Mouse (Mus musculus) adrenal gland, postnatal 36 days (tissue): Measurements from ENCODE around the gene Ift22. TPM values are rescaled to one million over a fixed set of nuclear protein-coding genes. Genes with fewer than 3 reads are reported as not detected.
A peak's percentile ranks its signal among the peaks of the same experiment; 100 is the strongest.

Source experiments
- DNase-seq, 2 experiments: peaks; one replicate each; pipeline ENCODE4 v3.0.0; 2021; ENCODE audit warnings: mixed read lengths in 1 of 2
- long read RNA-seq, 2 experiments: library from polyadenylated mRNA; stranded (forward); transcript quantifications; one replicate each; pipeline ENCODE4 v2.0.0; 2021; ENCODE audit warnings: borderline sequencing depth in 2 of 2
- total RNA-seq, 2 experiments: library from RNA; stranded (reverse); gene quantifications; 2 replicates each; pipeline ENCODE4 v1.2.3; 2021

Ift22 gene
- total RNA-seq = 10 to 100 TPM; 31.9 to 39.4 TPM
- long read RNA-seq, experiment 1, transcript Ift22-205 (5 exons, 3,071 nt) = major isoform, 13 of 19 reads
- long read RNA-seq, experiment 1, partial matches to known transcripts = 2 of 19 reads
- long read RNA-seq, experiment 1, other reads (novel, unspliced or antisense) = 4 of 19 reads
- long read RNA-seq, experiment 2, transcript Ift22-205 (5 exons, 3,071 nt) = major isoform, 9 of 15 reads
- long read RNA-seq, experiment 2, partial matches to known transcripts = 0 of 15 reads
- long read RNA-seq, experiment 2, other reads (novel, unspliced or antisense) = 5 of 15 reads

DNA sequence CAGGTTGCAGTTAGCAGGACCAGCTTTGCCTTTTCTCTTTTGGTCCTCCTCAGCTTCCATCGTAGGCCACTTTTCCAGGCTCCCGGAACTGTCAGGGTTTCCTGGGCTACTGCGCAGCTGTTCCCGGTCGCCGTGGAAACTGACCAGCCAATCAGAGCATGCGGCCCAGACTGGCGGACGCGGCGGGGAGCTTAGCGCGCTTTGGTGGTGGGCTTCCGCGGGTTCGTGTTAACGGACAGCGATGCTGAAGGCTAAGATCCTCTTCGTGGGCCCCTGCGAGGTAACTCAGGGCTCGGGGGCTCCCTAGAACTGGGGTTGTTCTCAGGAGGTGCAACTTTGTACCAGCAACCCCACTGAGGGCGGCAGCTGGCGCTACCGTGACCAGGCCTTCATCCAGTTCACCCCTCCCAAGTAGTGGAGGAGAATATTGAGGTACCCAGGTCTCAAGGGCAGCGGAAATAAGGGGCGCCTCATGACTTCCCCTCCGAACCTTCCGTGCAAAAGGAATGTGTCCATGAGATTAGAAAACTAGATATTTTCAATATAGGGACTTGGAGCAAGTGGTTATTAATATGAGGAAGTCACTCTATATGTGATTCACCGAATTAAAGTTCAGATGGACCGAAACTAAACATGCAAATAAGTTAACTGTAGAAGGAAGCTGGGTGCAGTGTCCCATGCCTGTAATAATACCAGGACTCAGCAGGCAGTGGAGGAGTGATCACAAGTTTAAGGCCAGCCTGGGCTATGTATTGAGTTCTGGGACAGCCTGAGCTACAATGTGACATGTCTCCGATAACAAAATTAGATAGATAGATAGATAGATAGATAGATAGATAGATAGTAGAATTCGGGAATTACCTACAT is at the start of gene Ift22:
Gene Ift22 (plus strand): TSS at position 160 of the 867 bp plus-strand sequence.
- DNase-seq = peak; percentile 96

DNA sequence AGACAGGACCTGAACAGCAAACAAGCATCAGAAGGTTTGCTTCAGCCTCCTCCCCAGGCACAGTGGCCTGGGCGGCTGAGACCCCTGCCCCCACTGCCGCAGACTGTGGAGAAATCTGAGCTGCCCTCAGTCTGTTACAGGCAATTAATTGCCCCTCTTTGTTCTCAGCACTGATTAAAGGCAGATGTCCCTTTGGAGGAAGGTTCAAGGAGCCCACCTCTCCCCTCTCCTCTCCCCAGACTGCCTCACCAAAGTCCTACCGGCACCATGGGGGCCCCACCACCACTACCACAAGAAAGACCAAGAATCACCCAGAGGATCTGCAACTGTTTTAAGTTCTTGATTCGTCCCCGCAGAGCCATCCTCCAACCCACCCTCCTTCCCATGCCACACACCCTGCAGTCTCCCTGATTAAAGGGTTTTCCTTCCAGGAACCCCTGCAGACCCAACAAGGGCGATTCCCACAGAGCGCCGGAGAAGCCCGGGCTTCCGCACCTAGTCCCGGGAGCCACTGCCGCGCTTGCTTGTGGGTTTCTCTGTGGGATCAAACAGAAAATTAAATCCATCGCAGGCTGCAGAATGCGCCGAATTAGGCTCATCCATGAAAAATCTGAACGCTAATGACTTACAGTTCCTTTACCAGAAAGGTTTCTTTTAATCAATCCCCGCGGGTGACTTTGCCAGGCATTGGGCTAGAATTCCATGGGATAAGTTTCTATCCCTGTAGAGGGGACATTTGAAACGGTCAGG is 46.6 kb upstream of the Ift22 start:
- no peak for DNase-seq

DNA sequence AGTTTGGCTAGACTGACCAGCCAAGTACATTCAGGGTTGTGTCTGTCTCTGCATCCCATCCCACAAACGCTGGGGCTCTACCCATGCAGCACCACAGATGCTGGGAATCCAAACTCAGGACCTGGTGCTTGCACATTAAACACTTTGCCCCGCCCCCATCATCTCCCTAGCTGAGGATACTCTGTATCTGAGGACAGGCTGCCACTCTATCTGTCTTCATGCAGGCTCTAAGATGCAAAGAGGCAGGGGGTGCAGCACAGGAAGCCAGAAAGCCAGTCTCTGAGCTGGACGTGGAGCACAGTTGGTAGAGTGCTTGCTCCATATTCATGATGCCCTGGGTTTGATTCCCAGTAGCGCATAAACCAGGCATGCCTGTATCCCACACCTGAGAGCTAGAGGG is 45.1 kb upstream of the Ift22 start:
- DNase-seq = no peak

DNA sequence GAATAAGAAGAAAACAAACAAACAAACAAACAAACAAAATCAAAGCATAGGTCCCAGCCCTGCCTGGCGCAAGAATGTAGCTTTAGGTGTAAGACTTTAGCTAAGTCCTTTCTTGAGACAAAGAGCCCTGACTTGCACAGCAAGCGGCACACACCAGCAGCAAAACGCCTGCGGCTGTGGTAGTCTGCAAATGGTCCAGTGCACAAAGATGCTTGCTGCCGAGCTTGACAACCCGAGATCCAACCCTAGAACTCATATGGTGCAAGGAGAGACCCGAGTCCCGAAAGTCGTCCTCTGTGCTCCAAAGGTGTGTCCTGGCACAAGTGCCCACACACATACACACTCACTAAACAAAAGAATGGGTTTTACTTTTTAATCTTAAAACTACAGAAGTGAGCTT is 44.7 kb upstream of the Ift22 start:
- no peak for DNase-seq

DNA sequence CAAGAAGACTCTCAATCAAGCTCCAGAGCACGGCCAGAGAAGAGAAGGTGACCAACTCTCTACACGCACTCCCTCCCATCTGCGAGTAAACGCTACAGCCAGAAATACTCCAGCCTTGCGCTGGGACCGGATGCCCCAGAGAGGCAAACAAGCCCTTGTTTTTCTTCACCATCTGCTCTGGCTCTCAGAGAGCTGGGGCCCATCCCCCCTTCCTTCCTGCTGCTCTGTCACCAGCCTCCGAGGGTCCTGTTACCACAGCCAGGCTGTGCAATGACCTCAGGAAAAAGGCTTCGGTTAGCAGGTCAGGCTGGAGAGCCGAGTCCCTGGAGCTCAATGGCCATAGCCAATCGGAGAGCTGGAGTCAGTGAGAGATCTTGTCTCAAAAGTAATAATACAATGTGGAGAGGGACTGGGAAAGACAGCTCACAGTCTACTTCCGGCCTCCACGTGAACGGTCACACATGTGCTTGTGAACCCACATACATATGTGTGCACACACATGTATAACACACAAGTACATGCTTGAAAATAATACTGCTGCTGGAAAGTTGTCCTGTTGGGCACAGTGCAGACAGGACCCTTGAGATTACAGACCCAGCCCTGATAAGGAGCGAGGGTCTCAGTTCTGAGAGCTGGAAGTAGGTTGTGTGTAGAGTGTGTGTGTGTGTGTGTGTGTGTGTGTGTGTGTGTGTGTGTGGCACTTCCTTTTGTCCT is 43.8 kb upstream of the Ift22 start:
- peak in 1 of 2 experiments; percentile 27 for DNase-seq

DNA sequence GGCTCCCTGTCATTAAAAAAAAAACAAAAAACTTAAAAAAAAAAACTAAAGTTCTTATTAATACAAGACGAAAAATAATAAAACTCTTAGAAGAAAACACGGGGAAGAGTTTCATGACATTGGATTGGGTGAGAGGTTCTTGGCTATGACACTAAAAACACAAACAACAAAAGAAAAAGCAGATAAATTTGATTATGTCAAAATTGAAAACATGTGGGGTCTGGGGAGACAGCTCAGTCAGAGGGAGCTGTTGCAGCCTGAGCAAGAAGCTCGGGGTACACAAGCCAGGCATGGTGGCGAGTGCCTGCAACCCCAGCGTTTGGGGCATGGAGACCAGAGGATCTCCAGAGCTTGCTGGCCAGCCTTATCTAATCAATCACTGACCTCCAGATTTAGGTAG is 40.2 kb upstream of the Ift22 start:
- DNase-seq = no peak

DNA sequence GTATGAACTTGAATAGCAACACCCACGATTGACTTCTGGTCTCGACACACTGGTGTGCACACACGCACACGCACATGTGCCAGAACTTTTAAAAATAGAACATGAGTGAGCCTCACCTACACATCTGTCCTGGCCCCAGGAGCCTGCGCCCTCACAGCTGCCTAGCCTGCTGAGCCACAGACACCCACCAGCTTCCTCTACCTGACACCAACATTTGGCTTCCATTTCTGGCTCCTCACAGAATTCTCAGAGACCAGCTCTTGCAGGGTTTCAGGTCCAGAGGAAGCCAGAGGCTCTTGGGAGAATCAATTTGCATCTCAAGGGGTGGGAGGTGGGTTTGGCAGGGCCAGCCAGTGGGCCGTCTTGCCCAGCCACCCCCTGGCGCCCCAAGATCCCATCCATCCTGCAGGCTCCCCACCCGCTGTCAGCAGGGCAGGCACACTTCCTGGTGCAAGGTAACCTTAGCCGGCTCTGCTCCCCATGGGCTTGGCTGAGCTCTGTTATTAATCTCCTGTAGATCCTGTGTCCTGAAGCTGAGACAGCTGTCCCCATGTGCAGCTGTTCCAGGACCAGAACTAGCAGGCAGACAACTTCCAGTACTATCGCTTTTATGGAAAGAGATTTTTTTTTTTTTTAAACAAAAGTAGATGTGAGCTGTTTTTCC is 38.4 kb upstream of the Ift22 start:
- no peak for DNase-seq

DNA sequence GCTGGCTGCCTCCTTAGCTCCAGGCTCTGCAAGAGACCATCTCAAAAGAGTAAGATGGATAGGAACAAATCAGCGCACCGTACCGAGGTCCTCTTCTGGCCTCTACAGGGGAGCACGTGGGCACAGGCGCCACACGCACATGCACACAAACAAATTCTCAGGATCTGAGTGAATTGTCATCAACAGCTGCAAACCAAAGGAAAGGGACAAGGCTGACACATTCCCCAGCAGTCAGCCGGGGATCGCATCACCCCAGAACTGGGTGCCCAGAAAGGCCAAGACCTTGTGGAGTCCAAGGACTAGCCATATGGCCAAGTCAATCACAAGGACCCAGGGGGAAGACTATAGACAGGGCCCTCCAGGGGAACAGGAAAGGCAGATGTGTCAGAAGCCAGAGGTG is 35.5 kb upstream of the Ift22 start:
- no peak for DNase-seq

DNA sequence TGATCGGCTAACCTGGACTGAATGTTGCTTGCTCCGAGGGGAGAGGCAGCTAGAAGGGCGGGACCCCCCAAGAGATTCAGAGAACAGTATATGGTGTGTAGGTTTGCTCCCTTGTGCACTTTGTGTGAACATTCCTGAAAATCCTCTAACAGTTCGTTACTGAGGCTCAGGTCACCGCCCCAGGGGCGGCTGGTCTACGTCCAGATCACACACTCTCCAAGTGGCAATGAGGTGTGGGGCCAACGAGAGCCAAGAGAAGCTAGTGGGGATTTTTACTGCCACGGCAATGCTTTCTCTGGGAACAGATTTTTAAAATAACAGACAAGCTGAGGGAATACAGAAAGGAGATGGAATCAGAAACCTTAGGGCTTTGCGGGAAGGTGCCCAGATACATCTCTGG is 33.7 kb upstream of the Ift22 start:
- DNase-seq = no peak

DNA sequence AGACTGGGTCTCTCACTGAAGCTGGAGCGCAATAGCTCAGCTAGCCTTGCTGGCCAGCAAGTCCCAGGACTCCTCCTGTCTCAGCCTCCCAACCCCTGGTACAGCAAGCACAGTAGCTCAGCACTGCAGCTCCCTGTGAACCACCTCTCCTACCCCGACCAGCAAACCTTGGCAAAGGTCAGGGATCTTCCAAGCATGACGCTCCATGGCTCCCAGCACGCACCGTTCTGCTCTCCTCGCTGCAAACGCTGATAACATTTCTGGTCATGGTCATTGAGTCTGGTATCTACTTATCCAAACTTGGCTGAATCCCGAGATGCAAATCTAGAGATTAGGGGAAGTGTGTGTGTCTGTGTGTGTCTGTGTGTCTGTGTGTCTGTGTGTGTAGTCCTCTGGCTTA is 27.8 kb upstream of the Ift22 start:
- peak; percentile 22 to 48 for DNase-seq

DNA sequence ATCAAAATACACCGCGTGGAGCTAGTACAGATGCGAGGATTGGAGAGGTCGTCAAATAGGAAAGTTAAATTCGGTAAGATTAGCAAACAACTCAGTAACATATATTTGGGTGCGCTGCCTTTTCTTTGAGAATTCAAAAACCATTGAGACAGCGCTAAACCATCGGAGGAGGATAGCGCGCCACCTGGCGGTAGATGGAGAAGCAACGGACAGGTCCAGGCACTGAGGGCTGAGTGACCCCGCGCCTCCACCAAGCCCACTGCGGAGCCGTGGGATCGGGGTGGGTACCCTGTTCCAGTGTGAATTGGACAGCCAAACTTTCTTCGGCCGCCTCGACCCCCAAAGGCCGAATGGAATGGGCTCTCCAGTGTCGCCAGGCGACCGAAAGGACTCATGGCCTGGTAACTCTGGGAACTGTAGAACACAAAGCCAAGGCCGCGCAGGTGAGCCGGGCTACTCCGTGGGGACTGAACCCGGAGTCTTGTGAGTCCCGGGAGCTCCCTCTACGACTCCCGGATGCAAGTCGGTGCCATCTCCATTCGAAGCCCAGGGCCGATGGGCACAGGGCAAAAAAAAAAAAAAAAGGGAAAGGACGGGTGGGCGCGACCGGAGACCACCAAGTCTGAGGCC is 26.5 kb upstream of the Ift22 start:
- DNase-seq = peak; percentile 81 to 86

DNA sequence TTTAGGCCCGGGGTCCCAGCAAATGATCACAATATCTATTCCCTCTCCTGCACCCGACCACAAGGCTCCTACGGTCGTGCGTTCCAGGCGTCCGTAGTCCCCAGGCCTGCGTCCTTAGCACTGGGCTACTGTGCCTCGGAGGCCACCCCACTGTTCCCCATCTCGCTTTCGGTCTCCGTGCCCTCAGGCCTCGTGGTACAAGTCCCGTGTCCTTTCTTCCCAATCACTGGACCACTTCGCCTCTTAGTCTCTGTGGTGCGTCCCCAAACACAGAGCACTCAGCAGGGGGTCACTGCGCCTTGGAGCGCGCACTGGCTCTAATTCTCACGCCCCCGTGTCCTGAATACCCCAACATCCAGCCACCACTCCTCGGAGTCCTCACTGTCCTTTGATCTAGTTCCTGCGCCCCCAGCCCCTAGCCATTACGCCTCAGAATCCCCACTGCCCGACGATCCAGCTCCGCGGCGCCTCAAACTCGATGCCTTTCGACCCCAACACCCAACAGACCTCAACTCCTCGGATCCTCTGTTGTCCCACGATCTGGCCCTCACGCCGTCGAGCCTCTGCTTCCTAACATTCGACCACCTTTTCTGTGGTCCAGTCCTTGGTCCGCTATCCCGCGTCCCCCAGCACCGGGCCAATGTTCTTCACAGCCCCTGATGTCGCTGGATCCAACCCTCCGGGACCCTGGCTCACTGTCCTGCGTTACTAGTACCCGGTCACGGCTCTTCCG is 25.7 kb upstream of the Ift22 start:
- no peak for DNase-seq

DNA sequence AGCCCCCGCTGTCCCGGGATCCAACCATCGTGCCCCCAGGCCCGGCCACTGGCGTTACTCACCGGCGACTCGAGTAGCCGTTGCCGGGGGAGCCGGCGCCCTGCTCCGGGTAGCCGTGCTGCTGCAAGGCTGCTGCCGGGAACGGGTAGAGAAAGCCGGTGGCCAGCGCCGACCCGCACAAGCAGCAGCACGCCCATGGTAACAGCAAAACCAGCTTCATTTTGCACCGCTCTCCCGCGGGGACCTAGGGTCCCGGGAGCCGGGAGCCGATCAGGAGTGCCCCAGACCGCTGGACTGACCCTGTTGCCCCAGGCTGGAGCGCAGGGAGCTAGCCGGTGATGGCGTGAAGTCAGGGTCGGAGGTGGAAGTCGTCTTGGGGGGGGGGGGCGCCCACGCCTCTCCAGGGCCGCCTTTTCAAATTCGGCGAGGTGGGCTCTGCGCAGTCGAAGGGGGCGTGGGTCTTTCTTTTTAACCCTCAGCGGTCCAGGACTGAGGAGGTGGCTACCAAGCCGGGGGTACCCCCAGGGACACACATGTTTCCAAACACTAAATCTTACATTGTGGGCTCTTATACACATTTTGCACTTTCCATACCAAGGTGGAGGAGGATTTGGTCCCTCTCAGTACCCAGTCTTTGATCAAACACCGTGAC is 25.0 kb upstream of the Ift22 start, which contains the start of gene Col26a1:
Gene Col26a1 (minus strand): TSS at position 422 of the 652 bp plus-strand sequence.
- peak; percentile 2 to 27 for DNase-seq

DNA sequence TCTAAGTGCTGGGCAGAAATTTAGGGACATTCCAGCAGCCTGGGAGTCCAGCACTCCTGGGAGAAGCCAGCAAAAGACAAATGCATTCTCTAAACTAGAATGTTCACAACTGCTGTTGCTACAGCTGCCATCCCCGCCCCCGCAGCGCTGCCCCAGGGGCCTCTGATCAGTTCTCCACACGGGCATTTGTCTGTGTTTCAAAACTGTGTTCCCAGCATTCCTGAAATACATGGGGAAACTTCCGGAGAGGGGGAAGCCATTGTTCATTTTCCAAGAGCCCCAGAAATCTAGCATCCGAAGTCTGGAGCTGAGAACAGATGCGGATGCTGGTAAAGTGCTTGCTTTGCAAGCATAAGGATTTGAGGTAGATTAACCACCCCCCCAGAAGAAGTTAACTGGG is 21.0 kb upstream of the Ift22 start:
- DNase-seq = no peak

DNA sequence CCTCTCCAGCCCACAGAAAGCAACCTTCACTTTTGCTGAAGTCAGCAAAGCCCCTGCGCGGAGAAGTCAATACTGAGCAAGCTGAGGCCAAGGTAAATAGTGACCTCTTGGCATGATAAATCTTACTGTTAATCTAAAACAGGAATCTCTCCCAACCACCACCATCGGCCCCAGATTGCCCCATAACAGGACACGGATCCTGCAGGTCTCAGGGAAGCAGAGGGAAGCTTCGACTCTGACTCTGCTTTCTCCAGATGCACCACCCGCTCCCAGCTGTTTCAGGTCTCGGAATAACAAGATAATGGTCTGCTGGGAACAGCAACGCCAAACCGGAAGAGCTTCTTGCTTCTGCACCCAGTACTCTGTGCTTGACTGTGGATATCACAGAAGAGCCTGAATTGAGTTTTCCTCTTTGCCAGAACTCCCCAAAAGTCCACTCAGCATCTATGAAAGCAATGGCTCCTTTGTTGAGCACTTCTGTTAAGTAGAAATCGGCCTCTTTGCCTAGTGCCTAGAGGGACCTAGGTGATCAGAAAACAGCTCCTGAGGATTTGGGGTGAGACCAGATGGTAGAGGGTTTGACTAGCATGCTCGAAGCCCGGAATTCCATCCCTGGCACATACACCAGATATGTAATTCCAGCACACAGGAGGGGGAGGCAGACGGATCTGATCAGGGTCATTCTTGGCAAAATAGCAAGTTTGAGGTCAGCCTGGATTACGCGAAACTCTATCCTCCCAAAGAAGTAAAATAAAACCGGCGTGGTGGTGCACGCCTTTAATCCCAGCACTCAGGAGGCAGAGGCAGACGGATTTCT is 19.2 kb upstream of the Ift22 start:
- DNase-seq = no peak

DNA sequence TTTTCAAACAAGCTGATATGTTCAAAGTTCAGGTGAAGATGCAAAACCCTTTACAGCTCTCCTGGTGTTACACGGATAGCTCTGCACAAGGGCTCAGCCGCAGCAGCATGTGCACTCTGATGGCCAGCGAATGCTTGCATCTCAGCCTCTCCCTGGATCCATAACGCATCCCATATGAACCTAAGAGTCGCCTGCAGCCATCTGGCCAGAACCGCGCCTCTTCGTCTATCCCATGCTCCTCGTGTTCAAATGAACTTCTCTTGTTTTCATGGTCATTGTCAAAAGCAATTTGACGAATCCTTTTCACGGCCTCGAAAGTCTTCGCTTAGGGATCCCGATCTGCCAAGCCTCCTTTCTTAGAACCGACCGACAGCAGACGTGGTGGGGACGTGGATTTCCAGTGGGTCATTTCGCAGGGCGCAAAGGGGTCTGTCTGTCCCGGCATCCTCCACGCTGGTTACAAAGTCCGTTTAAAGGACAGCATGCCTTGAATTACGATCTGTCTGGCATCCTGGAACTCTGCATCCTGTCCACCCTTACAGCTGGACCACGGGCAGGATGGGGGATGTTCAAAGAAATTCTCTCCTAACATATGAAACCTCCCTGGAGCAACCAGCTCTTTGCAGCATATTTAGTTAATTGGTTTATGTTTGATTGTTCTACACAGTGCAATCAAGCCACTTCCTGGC is 13.0 kb upstream of the Ift22 start:
- DNase-seq = no peak

DNA sequence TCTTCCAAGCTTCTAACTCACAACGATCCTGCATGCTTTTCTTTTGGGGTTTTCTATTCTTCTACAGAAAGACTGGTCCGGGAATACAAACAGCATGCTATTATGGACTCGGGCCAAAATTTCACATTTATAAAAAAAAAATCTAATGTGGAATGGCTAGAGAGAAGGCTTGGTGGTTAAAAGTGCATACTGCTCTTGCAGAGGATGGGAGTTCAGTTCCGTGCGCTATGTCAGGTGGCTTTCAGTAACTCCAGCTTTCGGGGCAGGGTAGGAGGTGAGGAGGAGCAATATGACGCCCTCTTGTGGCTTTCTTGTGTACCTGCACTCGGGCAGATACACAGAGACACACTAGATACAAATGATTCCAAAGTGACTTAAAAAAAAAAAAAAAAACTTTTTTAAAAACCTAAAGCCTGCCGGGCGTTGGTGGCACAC is 12.4 kb upstream of the Ift22 start:
- no peak for DNase-seq

DNA sequence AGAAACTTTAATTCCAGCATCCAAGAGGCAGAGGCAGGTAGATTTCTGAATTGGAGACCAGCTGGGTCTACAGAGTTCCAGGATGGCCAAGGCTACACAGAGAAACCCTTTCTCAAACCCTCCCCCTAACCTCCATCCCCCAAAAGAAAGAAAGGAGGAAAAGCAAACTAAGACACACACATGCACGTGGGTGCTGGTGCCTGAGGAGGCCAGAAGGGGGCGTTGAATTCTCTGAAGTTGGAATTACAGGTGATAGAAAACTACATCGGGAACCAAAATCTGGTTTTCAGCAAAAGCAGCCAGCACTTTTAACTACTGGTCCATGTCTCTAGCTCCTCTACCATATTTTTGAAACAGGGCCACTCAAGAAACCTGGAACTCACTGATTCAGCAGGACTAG is 3.3 kb upstream of the Ift22 start:
- no peak for DNase-seq
